13 mouse cellular contexts compared by ENCODE assay signal in the genomic region with DNA sequence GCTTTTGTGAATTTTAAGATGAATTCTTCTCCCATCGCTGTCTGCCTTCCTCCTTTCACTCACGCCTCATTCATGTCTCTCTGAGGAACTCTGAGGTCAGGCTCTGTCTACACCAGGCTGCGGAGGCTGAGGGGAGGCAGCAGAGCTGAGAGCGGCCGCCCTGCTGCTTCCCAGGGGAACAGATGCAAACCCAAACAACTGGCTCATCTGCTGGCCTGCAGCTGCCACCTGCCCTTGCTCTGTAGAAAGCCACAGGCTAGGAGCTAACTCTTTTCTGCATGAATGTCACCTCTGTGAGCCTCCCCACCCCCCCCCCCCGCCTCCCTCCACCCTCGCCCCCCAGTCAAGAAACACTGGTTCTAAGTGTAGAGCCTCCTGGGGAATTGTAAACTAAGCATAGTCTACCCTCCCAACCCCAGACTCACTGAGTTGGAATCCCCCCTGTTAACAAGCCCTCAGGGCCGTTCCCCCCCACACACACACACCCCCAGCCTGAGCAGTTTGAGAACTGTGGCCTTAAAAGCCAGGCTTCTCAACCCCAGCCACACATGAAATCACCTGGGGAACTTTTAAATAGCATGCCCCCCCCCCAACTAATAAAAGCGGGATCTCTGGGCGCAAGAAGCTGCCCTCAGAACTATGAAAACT. TPM values are rescaled to one million over a fixed set of nuclear protein-coding genes. Genes with fewer than 3 reads are reported as not detected.
DNase-seq lines count a peak whose midpoint lies in the region; ATAC-seq and TF ChIP-seq lines count a peak whose summit lies in the region.
"Had no signal": no experiment of that assay in that cellular context is flagged by ENCODE, and none has a peak within 500 bp of the region (broad histone marks: within the 10 kb centered on the region; RNA-seq: fewer than 3 reads in every experiment).

No protein-coding gene starts in this region.

- no peak overlapping the region for H3K4me3 ChIP-seq in gastrocnemius, adult 2 months
- no peak overlapping the region for H3K4me3 ChIP-seq in midbrain, embryonic 11.5 days (ENCODE audit: low read depth, low read length)
- H3K4me3 ChIP-seq in midbrain, embryonic 15.5 days: no peak overlapping the region

- peak; percentile 34 for DNase-seq in gastrocnemius, postnatal 14 days
- no peak for DNase-seq in gastrocnemius, adult 2 months
- no peak for DNase-seq in midbrain, embryonic 11.5 days (ENCODE audit: low spot score, missing footprints)
- peak; percentile 42 to 73 for DNase-seq in thymus, postnatal 36 days
- DNase-seq in adrenal gland, postnatal 4 days (ENCODE audit: low spot score in 2 of 2): no peak
- no peak for DNase-seq in heart, adult 8-10 months (ENCODE audit: low spot score)
- DNase-seq: adrenal gland, postnatal 36 days; cerebellum, adult 9-11 months; layer of hippocampus, adult 9-11 months; liver had no signal

- peaks cover 7% of the 10 kb centered on the region for H3K4me1 ChIP-seq in midbrain, embryonic 11.5 days (ENCODE audit: control insufficient read depth, insufficient read depth, low read length)
- peaks cover 9% of the 10 kb centered on the region for H3K4me1 ChIP-seq in midbrain, embryonic 15.5 days

- ATAC-seq in midbrain, embryonic 11.5 days (ENCODE audit: low FRiP score): peak; percentile 52; the same call in 1 of the 2 replicates
- no peak for ATAC-seq in midbrain, embryonic 15.5 days (replicated peaks)
- peak; percentile 74 for ATAC-seq in neutrophil, adult 5-6 weeks (ENCODE audit: extremely low read depth, insufficient number of reproducible peaks, low FRiP score, poor library complexity, severe bottlenecking)
- ATAC-seq: Patski had no signal

- peak overlapping the region; percentile 16; the same call in 1 of the 2 replicates for H3K9ac ChIP-seq in midbrain, embryonic 11.5 days (ENCODE audit: low read length)
- H3K9ac ChIP-seq in midbrain, embryonic 15.5 days: no peak overlapping the region

- H3K27me3 ChIP-seq in midbrain, embryonic 11.5 days (ENCODE audit: control insufficient read depth, insufficient read depth, low read length): no peaks in the 10 kb centered on the region
- H3K27me3 ChIP-seq in midbrain, embryonic 15.5 days (replicated peaks): no peaks in the 10 kb centered on the region
- H3K27me3 ChIP-seq: Patski had no signal

- H3K4me2 ChIP-seq in midbrain, embryonic 11.5 days: no peak overlapping the region
- H3K4me2 ChIP-seq in midbrain, embryonic 15.5 days: no peak overlapping the region

- WGBS in midbrain, embryonic 11.5 days: 30% methylated on average over 10 of the region's 10 CpGs
- 31% methylated on average over 9 of the region's 10 CpGs for WGBS in midbrain, embryonic 15.5 days

- no peak overlapping the region for H3K27ac ChIP-seq in gastrocnemius, adult 2 months
- H3K27ac ChIP-seq in midbrain, embryonic 11.5 days (ENCODE audit: low read depth, low read length): peak overlapping the region; percentile 20; the same call in 1 of the 2 replicates
- no peak overlapping the region for H3K27ac ChIP-seq in midbrain, embryonic 15.5 days

- intact Hi-C loops in gastrocnemius, postnatal 14 days (cut with DNase I; ENCODE audit: low total_unique reads): no loop called here
- intact Hi-C loops in gastrocnemius, adult 2 months (cut with DNase I): no loop called here

- H3K36me3 ChIP-seq in midbrain, embryonic 11.5 days (ENCODE audit: control insufficient read depth, insufficient read depth, low read length): no peaks in the 10 kb centered on the region
- no peaks in the 10 kb centered on the region for H3K36me3 ChIP-seq in midbrain, embryonic 15.5 days (replicated peaks)

- no peak for TF ChIP-seq CTCF in gastrocnemius, adult 2 months (IDR thresholded peaks at IDR 0.05)

- H3K9me3 ChIP-seq in midbrain, embryonic 11.5 days (ENCODE audit: control insufficient read depth, low read length): no peaks in the 10 kb centered on the region
- no peaks in the 10 kb centered on the region for H3K9me3 ChIP-seq in midbrain, embryonic 15.5 days

RNA-seq across cellular contexts. Expression of a gene that starts 28.3 kb away (rescaled TPM):
- total RNA-seq in gastrocnemius, postnatal 14 days (2021): 10 to 100 TPM; 12.7 to 14.6 TPM
- 10 to 100 TPM in 1 of 2 experiments, 1 to 10 TPM in 1; 4.9 to 10.7 TPM for total RNA-seq in gastrocnemius, adult 2 months (2021)
- polyA plus RNA-seq in midbrain, embryonic 11.5 days (2014; fragmentation: Nextera tagmentation; extraction: Ambion mirVana): 45.3 and 48.4 TPM in 2 replicates
- 35.9 and 39.6 TPM in 2 replicates for polyA plus RNA-seq in midbrain, embryonic 15.5 days (2015; fragmentation: Nextera tagmentation; extraction: Ambion mirVana)
- total RNA-seq in neutrophil, adult 5-6 weeks (2017): 26.6 and 28.3 TPM in 2 replicates
- total RNA-seq in adrenal gland, postnatal 4 days (2021): 10 to 100 TPM; 21.8 to 29.2 TPM
- total RNA-seq in heart, adult 8-10 months (2022): 10 to 100 TPM in 1 of 4 experiments, 1 to 10 TPM in 3; 8.7 to 12.5 (median 9.4) TPM

Comparison
In these comparisons a context has a peak if more than half of its experiments do, and no peak if none do; other contexts are left out.
1. DNase-seq: peak in gastrocnemius, postnatal 14 days (single experiment) and thymus, postnatal 36 days (2 of 2); none in gastrocnemius, adult 2 months (single experiment), midbrain, embryonic 11.5 days (single experiment), adrenal gland, postnatal 4 days (0 of 2) and heart, adult 8-10 months (single experiment).